ENCODE assay signal across 8 mouse cellular contexts in the genomic region with DNA sequence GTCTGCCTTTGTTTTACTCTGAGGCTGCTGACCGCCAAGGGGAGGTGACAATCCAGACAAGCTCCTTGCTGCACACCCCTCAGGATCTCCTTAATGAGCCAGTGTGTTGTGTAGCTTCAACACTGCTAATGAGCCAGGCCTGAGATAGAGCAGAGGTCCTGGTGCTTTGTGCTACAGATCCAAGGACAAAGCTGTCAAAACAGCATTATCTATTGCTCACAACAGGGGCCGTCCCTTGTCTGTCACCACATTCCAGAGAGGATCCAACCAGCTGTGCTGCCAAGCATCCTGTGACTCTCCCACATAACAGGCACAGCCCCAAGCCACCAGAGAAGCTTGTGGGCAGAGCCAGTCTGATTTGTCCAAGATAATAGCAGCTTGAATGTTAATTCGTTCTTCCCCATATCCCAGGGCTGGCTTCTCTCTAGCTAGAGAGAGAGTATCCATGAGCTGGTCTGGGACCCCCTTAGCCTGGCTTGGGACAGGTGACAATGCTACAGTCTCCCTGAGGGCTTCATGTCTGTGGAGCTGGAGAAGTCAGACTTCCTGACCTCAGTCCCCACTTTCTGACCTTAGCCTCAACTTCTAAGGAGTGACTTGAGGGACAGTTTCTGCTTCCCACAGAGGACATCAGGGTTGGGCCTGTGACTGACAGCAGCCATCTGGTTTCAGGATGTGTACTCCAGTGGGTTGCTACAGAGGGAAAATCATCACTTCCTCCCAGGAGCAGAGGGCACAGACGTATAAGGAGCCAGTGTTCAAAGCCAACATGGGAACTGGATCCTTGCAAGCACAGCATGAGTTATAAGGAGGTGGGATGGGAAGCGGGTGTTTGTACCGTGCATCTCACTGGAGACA.
DNase-seq lines count a peak whose midpoint lies in the region; ATAC-seq lines count a peak whose summit lies in the region.

No protein-coding gene starts in this region.

- H3K9ac ChIP-seq in forebrain, embryonic 15.5 days (replicated peaks), result no peak overlapping the region

- H3K9me3 ChIP-seq in forebrain, embryonic 15.5 days, result no peaks in the 10 kb centered on the region

- peak; percentile 22 for DNase-seq in gastrocnemius, postnatal 14 days
- no peak for DNase-seq in gastrocnemius, postnatal 10 days
- peak; percentile 8 for DNase-seq in MN1 (ENCODE audit: low spot score)
- DNase-seq in left cerebral cortex, postnatal 25 days (ENCODE audit: low spot score in 2 of 2), result peak; percentile 46 to 82
- DNase-seq in retina, embryonic 14.5 days (ENCODE audit: low spot score), result peak; percentile 39
- no peak for DNase-seq in urinary bladder, postnatal 36 days (ENCODE audit: low spot score in 2 of 2)
- DNase-seq in spleen, adult 12 weeks (ENCODE audit: low spot score), result no peak

- H3K4me1 ChIP-seq in forebrain, embryonic 15.5 days, result peaks cover 17% of the 10 kb centered on the region

- 34% methylated on average over 6 of the region's 6 CpGs for WGBS in forebrain, embryonic 15.5 days

- no peaks in the 10 kb centered on the region for H3K27me3 ChIP-seq in forebrain, embryonic 15.5 days

- no peak overlapping the region for H3K4me2 ChIP-seq in forebrain, embryonic 15.5 days (replicated peaks)

- H3K4me3 ChIP-seq in forebrain, embryonic 15.5 days, result no peak overlapping the region

- H3K27ac ChIP-seq in forebrain, embryonic 15.5 days (replicated peaks), result 0 out of 2 replicates have a peak overlapping the region, but pooled peaks have one; percentile 15

- H3K36me3 ChIP-seq in forebrain, embryonic 15.5 days, result no peaks in the 10 kb centered on the region

- intact Hi-C loops in gastrocnemius, postnatal 14 days (cut with DNase I; ENCODE audit: low total_unique reads), result no loop called here
- intact Hi-C loops in left cerebral cortex, postnatal 25 days (cut with DNase I), result no loop called here

- peak; percentile 41 for ATAC-seq in forebrain, embryonic 15.5 days (replicated peaks)

Comparison
In these comparisons a context has a peak if more than half of its experiments do, and no peak if none do; other contexts are left out.
1. DNase-seq: peak in gastrocnemius, postnatal 14 days (single experiment), MN1 (single experiment), left cerebral cortex, postnatal 25 days (2 of 2) and retina, embryonic 14.5 days (single experiment); none in gastrocnemius, postnatal 10 days (single experiment), urinary bladder, postnatal 36 days (0 of 2) and spleen, adult 12 weeks (single experiment).